Mouse (Mus musculus): ENCODE results near the gene Ctdspl.

Gene Ctdspl

GRCm38 (mm10) chr9:119092473-119093418 is 166.5 kb downstream of the Ctdspl start:
- DNase-seq (ENCODE audit: low spot score in 2 of 2): peak; percentile 49 to 57
